Mouse (Mus musculus) liver, adult (tissue): ENCODE measurements around the gene Zfp932.
"Not testable (repeated sequence)": the region's sequence is repeated elsewhere in the genome, so short reads cannot be mapped to it uniquely, and the experiment has no call there.

ENCODE experiments used
- GATA4 ChIP-seq: IDR thresholded peaks from 2 replicates; pipeline ENCODE4 v1.6.1; 2014; ENCODE audit warnings: mild to moderate bottlenecking, low read length; ENCODE audit not compliant: insufficient replicate concordance

Gene Zfp932

GRCm38 (mm10) chr5:109996026-109996937 lies at the start of gene Zfp932:
Zfp932 (plus strand) TSS chr5:109996521.
- TF ChIP-seq GATA4, result not testable (repeated sequence)

GRCm38 (mm10) chr5:109950281-109950680 lies 46.0 kb upstream of the Zfp932 start:
- TF ChIP-seq GATA4, result no peak

GRCm38 (mm10) chr5:110023273-110023672 lies 27.0 kb downstream of the Zfp932 start:
- TF ChIP-seq GATA4, result no peak

- TF ChIP-seq GATA4, result no peak
These were observed 61.5 kb downstream of the Zfp932 start for GRCm38 (mm10) chr5:110057637-110058408.
